In genomic region chr16:76224901-76225586, GRCm38 (mm10) we compare ENCODE assay signal across 11 mouse cellular contexts.
A peak's percentile ranks its signal among the peaks of the same experiment; 100 is the strongest.
DNase-seq lines count a peak whose midpoint lies in the region; ATAC-seq and TF ChIP-seq lines count a peak whose summit lies in the region.
"Had no signal": no experiment of that assay in that cellular context is flagged by ENCODE, and none has a peak within 500 bp of the region (broad histone marks: within the 10 kb centered on the region; RNA-seq: fewer than 3 reads in every experiment).

No protein-coding gene starts in this region.

- no peaks in the 10 kb centered on the region for H3K36me3 ChIP-seq in liver, embryonic 12.5 days
- no peaks in the 10 kb centered on the region for H3K36me3 ChIP-seq in small intestine, adult 2 months (ENCODE audit: control insufficient read depth, insufficient read depth, low read length)
- H3K36me3 ChIP-seq: hindbrain, embryonic 12.5 days had no signal

- peak; percentile 59 for ATAC-seq in inflammation-experienced regulatory T-cells, adult 6 months
- ATAC-seq in liver, embryonic 12.5 days, result 0 out of 2 replicates have a peak, but pooled peaks have one; percentile 23
- ATAC-seq: forebrain, embryonic 14.5 days had no signal

- intact Hi-C loops in gastrocnemius, postnatal 36 days (cut with DNase I), result no loop called here
- intact Hi-C loops in heart, postnatal 36 days (cut with DNase I), result no loop called here

- H3K27me3 ChIP-seq in liver, embryonic 12.5 days (replicated peaks), result no peaks in the 10 kb centered on the region
- no peaks in the 10 kb centered on the region for H3K27me3 ChIP-seq in small intestine, adult 2 months (ENCODE audit: control insufficient read depth, insufficient read depth, low read length)
- H3K27me3 ChIP-seq: hindbrain, embryonic 12.5 days; megakaryocyte, embryonic 14.5 days had no signal

- no peak overlapping the region for H3K9ac ChIP-seq in liver, embryonic 12.5 days
- H3K9ac ChIP-seq: hindbrain, embryonic 12.5 days had no signal

- 62% methylated on average over 9 of the region's 9 CpGs for WGBS in liver, embryonic 12.5 days (ENCODE audit: insufficient replicate concordance)
- WGBS in small intestine, adult 2 months, result 13% methylated on average over 9 of the region's 9 CpGs

- 0 out of 2 replicates have a peak, but pooled peaks cover 3% of the 10 kb centered on the region for H3K4me1 ChIP-seq in liver, embryonic 12.5 days
- peaks cover 30% of the 10 kb centered on the region; the same call in 1 of the 2 replicates for H3K4me1 ChIP-seq in small intestine, adult 2 months (ENCODE audit: control insufficient read depth, insufficient read depth, insufficient read length, low read length)

- no peak for TF ChIP-seq POLR2A in small intestine, adult 2 months (IDR thresholded peaks at IDR 0.05; ENCODE audit: low read depth, low read length)

- no peak overlapping the region for H3K4me3 ChIP-seq in liver, embryonic 12.5 days
- H3K4me3 ChIP-seq in small intestine, adult 2 months (ENCODE audit: low read depth, low read length), result no peak overlapping the region
- H3K4me3 ChIP-seq: hindbrain, embryonic 12.5 days; megakaryocyte, embryonic 14.5 days had no signal

- H3K9me3 ChIP-seq in liver, embryonic 12.5 days (replicated peaks), result no peaks in the 10 kb centered on the region
- H3K9me3 ChIP-seq: hindbrain, embryonic 12.5 days; megakaryocyte, embryonic 14.5 days had no signal

- peak; percentile 51 for DNase-seq in heart, adult 8-10 months (ENCODE audit: low spot score)
- no peak for DNase-seq in heart, postnatal 4 days
- no peak for DNase-seq in gastrocnemius, postnatal 36 days
- DNase-seq in left cerebral cortex, adult 11 months (ENCODE audit: low spot score), result no peak
- DNase-seq in heart, postnatal 36 days, result no peak

- no peak overlapping the region for H3K4me2 ChIP-seq in liver, embryonic 12.5 days
- H3K4me2 ChIP-seq: hindbrain, embryonic 12.5 days had no signal

- H3K27ac ChIP-seq in liver, embryonic 12.5 days, result peak overlapping the region; percentile 36; the same call in 1 of the 2 replicates
- H3K27ac ChIP-seq in small intestine, adult 2 months (ENCODE audit: insufficient read depth, low read depth, low read length), result peak overlapping the region; percentile 92
- H3K27ac ChIP-seq: hindbrain, embryonic 12.5 days had no signal

- TF ChIP-seq CTCF in small intestine, adult 2 months (IDR thresholded peaks at IDR 0.05; ENCODE audit: extremely low read depth, insufficient read length, insufficient replicate concordance, low read depth, low read length), result no peak
